Mouse (Mus musculus) lung, postnatal 14 days (tissue): ENCODE measurements around the gene RPS10-NUDT3.

Source experiments
- DNase-seq: peaks from one replicate; pipeline ENCODE4 v3.0.0; 2021

Gene RPS10-NUDT3

DNA sequence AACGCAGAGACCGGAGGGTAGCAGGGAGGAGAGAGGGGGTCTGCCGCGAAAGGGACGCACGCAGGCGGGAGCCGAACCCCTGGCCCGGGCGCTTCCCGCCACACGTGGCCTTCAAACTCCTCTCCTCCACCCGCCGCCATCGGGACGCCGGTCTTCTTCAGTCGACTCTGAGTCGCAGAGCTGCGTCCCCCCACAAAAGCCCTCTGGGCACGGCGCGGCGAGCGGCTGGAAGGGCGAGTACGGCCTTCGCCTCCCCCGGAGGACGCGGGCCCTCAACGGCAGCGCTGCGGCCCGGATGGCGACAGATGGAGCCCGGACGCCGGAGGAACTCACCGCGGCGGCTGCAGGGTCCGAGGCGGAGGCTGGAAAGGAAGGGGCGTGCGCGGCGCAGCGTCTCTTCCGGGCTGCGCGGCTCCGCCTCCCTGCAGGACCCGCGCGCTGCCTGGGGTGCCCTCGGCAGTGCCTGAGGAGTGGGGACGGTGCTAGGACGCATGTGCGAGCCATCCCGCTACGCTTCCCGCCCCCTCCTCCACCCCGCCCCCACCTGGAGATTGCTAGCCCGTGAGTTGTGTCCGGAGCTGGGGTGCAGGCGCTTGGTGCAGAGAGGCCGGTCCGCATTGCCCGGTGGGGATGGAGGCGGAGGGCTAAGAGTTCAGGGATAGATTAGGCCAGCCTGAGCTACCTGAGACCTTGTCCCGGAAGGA, at the start of gene RPS10-NUDT3:
Gene RPS10-NUDT3, minus strand, starts transcription at position 352 of the 704 bp plus-strand sequence.
- peak; percentile 89 for DNase-seq

DNA sequence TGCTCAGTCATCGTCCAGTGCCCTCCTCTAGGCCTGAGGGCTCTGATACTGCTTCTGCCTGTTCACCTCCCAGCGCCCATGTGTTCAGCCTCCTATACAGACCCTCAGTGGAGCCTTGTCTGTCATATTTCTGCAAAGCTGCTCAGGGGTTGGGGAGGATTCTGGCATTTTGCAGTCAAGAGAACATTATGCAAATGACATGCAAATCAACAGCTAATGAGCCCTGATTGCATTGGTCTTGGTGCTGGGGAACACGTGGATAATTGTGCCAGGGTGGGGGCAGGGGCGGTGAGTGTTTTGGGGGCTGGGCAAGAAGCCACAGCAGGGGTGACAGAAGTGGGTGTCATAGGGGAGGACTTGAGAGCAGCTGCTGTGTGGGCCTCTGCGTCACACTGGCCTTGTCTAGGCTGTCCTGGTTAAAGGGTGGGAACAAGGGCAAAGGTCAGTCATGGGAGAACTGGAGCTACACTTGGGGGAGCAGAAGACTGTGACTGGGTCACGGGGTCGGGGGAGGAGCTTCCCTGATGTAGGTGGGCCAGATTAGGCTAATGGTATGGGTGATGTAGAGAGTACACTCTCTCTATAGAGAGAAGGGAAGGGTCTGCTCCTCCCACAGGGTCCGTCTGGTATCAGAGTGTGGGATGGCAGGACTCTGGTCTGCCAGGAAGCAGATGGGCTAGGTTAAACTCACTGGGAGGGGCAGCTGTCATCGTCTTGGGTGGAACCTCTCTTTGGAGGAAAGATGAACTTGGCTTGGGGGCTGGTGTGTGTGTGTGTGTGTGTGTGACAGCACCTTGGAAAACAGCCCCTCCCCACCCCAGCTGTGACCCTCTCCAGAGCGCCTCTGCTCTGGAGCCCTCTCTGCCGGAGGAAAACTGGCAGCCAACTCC, 44.1 kb upstream of the RPS10-NUDT3 start:
- DNase-seq, result no peak

DNA sequence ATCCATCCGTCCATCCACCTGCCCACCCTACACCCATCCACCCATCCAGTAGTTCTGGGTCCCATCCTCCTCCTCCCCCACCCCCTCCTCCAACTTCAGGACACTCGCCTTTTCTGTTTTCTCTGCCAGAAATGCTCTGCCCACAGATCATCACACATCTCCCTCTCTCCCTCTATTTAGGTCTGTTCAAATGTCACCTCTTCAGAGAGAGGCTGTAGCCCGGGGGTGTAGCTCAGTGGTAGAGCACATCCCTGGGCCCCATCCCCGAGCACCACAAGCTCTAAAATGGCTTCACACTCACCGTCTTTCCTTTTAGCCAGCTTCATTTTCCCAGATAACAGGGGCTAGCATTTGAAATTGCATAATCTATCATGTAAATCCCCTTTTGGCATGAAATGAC, 42.7 kb upstream of the RPS10-NUDT3 start:
- no peak for DNase-seq

DNA sequence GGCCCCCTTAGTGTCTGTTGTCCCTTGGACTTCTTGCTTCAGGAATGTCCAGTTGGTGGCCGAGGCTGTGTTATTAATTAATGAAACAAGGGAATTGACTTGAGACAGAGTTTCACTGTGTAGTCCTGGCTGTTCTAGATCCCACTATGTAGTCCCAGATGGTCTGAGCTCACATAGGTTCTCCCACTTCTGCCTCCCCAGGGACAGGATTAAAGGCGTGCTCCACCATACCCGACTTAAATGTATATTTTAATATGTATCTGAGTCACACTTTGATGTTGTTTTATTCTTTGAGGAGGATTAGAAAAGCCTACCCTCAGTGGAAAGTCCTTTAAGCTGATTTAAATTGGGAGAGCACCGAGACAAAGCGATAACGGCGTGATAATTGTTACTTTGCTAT, 41.2 kb upstream of the RPS10-NUDT3 start:
- no peak for DNase-seq

DNA sequence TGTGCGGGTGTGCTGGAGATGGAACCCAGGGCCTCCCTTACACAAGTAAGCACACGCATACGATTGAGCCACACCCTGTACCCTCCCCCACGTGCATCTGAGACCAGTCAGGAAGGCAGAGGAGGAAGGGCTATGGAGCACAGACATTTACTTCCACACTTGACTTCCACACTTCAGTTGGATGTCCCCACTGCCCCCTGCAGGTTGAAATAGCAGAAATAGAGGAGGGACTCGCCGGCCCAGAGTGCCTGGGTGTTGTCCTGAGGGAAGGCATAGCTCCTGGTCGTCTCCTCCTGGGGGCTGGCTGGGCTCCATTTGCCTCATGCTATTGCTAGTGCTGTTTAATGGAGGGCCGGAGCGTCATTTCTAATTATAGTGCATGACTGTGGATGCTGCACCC, 40.4 kb upstream of the RPS10-NUDT3 start:
- no peak for DNase-seq

DNA sequence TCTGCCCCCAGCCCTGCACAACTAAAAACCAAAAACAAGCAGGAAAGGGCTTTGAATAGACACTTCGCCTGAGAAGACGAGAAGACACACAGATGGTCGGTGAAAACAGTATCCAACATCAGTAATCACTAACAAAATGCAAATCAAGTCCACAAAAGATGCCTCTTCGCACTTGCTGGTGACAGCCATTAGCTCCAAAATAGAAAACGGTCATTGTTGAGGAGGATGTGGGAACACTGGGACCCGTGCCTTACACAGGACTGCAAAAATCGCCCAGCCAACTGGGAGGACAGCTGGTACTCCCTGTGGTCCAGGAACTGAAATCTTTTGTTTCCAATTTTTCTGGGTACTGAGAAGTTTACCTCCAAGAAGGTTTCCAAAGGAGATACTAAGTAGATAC, 38.9 kb upstream of the RPS10-NUDT3 start:
- DNase-seq, result no peak

DNA sequence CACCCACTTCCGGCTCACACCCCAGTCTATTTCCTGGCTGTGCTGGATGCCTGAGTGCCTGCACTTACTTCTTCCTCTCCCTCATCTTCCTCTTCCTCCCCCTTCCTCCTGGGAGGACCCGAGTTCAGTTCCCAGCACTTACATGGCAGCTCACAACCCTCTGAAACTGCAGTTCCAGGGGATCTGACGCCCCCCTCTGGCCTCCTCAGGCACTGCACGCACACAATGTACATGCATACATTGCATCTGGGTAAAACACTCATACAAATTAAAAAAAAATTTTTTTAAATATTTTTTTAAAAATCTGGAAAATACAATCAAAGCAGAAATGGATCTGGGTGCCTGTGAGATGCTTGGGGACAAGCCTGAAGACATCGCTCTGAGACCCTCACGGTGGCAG, 36.7 kb upstream of the RPS10-NUDT3 start:
- DNase-seq, result no peak

DNA sequence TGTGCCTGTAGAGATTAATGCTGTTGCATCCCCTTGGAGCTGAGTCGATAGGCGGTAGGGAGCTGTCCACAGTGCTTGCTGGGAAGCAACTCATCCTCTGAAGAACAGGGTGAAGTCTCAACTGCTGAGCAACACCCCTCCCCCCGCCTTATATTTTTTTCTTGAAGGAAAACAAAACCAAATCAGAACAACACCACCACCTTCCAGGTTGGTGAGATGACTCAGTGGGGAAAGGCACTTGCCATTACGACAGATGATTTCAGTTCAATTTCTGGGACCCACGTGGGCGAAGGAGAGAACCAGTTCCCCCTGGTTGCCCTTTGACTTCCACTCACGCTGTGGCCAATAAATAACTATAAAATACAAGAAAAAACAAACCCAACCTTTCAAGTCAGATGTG, 23.7 kb upstream of the RPS10-NUDT3 start:
- DNase-seq, result no peak

DNA sequence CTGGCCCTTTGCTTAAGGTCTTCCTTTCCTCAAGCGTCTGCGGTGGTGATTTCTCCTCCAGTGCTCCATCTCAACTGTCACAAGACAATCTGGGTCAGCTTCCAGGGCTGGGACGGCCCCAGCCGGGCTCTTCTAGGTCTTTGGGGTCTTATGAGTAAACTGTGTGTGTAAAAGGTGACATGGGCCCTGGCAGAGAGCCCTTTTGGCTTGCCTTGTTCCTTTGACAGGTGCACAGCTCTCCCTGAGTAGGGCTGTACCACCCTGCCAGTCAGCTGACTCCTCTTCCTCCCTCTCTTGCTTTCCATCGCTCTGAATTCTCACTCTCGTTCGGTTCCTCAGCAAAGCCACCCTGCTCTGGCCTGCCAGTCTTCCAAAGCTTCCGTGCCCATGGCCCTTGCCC, 22.1 kb upstream of the RPS10-NUDT3 start:
- no peak for DNase-seq

DNA sequence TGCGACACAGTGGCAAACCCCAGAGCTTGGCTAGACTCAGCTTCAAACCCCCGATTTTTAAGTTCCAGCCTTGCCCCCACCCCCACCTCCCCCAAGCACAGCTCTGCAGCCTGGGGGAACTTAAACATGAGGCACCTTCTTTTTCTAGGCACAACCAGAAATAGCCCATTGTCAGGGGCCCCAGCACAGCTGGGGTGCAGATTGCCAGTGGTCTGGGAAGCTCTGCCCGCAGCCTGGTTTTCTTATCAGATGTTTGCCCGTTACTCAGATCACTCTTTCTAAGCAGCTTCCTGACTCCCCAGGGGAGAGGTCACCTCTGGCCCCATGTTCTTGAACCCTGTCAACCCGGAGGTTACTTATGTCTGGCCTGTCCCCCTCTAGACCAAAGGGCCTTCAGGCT, 21.4 kb upstream of the RPS10-NUDT3 start:
- DNase-seq, result no peak

DNA sequence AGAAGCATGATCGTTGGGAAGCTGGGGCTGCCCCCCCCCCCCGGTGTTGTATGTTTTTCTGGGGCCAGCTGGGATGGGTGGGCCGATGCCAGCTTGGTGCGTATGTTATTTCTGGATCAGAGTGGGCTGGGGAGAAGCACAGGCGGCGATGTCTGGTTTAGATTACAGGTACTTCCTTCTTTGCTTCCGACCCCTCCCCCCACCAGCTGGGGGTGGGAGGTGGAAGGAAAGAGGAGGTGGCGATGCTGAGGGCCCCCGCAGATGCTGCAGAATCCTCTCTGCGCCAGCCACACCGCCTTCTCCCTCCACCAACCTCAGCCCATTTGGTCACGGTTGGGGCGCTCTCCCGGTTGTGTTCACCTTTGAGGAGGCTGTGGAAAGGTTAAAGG, 21.0 kb upstream of the RPS10-NUDT3 start:
- DNase-seq, result no peak

DNA sequence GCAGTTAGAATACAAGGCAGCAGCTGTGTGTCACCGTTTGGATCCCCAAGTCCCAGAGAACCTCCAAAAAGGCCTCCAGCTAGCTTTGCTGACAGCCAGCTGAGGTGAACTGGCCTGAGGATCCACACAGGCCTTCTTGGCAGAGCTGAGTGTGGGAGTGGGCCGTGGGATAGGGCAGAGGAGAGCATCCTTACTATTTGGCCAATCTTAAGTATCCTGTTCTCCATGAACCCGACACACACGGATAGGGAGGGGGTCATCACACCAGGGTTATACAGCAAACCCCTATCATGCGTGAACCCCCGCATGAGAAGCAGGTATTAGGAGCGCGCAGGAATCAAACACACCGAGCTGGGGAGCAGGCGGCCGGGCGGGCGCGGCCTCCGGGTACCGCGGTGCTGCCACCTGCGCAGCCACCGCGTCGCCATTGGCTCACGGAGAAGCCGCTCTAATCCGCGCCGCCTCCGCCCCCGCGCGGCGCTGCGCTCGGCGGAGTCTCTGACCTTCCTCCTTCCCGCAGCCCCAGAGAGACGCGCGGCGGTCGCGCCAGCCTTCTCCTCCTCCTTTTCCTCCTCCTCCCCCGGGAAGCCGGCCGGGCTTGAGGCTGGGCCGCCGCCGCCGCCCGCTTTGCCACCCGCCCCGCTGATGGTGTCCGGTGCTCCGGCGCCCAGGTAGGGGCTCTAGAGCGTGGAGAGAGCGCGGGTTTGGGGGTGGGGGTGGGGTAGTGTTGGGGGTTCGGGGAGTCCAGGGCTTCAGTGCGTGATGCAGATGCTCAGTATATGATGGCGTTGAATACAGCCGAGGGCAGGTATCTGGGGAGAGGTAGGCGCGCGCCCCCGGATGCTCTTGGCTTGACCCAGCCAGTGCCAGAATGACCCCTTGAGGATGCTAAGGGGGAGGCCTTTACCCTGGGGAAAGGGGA, 20.3 kb upstream of the RPS10-NUDT3 start, which contains the start of gene Pacsin1:
Gene Pacsin1, plus strand, starts transcription at position 421 of the 922 bp plus-strand sequence.
- peak; percentile 25 for DNase-seq

DNA sequence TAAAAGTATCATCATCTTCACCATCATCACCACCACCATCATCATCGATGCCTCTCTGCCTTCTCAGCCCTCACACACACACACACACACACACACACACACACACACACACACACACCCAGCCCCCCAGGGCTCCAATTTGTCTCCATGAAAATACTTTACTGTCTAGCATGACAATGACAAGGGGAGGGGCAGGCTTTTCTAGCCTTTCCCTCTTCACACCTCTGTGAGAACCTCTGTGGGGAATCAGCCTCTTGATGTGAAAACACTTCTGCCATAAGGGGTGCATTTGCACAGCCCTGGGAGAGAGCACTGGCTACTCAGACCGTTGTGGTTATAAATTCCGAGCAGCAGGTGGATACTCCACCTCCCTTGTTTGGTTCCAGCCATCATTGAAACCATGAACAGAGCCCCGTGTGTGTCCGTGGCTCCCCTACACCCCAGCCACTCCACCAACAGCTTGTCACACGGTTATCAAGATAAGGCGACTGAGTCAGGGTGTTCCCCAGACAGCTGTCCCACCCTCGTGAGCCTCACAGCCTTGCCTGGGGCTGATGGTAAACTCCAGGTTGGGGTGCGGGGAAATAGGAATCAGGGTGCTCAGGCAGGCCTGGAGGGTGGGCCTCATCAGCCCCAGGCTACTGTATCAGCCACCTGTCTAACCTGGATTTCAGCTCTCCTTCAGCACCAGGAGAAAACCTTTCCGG, 18.4 kb upstream of the RPS10-NUDT3 start:
- DNase-seq, result no peak

DNA sequence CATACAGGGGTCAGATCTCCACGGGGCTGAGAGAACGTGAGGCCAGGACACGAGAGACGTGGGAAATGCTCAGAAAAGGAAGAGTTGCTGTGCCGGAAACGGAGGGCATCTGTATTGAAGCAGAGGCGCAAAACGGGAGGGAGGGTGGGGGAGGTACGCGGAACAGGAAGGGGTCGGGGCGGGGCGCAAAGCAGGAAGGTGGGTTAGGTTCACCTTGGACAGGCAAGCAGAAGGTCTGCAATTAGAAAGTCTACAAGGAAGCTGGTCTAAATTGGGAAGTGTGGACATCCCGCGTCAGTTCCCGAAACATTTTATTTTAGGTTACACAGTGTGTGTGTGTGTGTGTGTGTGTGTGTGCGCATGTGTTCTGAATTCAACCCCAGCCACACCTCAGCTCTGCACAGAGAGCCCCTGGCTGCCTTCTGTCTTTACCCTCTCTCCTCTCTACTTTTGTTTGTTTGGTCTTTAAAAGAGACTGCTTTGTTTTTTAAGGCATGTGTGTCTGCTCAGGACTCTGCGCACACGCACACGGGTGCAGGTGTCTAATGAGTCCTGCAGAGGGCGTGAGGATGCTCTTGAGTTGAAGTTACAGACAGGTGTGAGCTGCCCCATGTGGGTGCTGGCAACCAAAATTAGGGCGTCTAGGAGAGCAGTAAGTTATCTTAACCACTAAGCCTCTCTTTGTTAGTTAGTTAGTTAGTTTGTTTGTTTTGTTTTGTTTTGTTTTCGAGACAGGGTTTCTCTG, 17.2 kb upstream of the RPS10-NUDT3 start:
- DNase-seq, result no peak

DNA sequence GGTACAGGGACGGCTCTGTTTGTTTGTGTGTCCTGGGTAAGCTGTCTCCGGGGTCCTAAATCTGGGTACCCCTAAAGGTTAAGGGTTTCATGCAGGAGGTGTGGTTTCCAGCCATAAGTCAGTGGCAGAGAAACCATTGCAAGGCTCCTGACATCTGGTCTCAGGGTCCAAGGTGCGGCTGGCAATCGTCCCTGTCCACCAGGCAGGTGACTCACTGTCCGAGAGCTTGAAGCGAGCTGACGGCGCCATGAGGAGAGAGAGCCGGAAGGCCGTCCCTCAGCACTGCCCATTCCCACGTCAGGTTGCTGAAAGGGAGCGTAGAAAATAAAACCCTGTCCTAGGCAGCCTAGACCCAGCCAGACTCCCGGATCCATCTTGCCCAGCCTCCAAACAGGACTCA, 15.6 kb upstream of the RPS10-NUDT3 start:
- DNase-seq, result no peak

DNA sequence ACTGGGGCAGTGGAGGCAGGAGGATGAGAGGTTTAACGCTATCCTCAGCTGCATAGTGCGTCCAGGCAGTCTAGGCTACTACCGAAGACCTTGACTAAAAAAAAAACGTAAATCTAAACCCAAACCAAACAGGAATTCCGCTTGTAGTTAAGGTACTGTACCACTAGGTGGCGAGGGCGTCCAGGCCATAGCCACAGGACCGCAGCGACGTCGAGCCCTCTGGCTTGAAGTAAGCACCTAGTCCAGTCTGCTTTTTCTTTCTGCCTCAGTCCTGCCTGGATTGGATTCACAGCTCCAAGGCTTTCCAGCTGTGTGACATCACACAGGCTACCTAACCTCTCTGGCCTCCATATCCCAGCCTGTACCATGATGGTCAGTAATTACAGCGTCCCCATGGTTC, 15.1 kb upstream of the RPS10-NUDT3 start:
- peak; percentile 63 for DNase-seq

DNA sequence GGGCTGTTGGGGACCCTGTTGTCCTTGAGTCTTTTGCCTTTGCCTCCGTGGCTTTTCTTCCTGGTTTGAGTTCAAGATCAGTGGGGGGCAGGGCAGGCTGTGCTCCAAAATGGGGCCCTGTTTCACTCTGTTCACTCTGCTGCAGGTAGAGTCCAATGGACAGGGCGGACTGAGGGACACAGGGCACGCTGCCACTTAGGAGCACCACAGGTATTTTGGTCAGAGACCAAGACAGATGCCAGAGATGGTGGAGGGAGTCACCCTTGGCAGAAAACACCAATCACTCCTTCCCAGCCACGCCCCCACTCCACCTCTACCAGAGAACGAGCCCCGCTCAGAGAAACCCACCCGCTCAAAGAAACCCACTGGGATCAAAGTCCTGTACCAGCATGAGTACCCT, 10.8 kb upstream of the RPS10-NUDT3 start:
- DNase-seq, result no peak

DNA sequence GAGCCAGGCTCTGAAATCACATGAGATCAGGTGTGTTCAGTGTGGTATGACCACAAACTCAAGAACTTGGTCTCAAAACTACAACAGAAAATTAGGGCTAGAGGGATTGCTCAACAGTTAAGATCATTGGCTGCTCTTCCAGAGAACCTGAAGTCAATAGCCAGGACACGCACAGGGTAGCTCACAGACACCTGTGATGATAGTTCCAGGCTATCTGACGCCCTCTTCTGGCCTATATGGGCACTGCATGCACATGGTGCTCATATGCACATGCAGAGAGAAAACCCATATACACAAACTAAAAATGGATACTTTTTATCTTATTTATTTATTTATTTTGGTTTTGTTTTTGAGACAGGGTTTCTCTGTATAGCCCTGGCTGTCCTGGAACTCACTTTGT, 9.6 kb upstream of the RPS10-NUDT3 start:
- no peak for DNase-seq

DNA sequence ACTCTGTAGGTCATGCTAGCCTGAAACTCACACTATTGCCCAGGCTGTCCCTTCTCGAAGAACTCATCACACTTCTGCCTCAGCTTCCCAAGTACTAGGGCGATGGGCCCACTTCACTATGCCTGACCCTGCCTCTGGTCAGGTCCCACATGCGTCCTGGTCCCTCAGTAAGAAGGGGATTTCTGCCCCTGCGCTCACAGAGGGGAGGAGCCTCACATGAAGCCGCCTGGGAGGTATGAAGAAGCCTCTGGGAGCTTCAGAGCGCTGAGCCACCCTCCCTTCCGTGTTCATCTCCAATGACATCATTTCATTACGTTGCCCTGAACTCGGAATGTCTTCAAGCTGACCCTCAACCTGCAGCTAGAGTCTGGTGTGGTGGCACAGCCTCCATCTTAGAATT, 8.7 kb upstream of the RPS10-NUDT3 start:
- DNase-seq, result no peak

DNA sequence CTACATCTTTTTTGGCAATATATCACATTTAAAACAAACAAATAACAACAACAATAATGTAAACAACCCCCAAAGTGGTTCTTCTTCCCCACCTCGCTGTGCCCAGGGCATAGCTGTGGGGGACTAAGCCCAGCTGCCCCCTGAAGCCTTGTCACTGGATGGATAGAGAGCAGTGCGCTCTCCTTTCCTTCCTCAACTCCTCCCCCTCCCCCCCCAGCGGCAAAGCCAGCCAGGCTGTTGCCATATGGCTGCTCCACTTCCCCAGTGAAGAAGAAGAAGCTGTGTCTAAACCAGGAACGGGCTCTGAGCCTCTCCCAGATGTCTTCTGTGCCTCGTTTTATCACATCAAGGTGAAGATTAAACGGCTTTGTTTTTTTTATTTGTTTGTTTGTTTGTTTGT, 8.1 kb upstream of the RPS10-NUDT3 start:
- DNase-seq, result no peak

DNA sequence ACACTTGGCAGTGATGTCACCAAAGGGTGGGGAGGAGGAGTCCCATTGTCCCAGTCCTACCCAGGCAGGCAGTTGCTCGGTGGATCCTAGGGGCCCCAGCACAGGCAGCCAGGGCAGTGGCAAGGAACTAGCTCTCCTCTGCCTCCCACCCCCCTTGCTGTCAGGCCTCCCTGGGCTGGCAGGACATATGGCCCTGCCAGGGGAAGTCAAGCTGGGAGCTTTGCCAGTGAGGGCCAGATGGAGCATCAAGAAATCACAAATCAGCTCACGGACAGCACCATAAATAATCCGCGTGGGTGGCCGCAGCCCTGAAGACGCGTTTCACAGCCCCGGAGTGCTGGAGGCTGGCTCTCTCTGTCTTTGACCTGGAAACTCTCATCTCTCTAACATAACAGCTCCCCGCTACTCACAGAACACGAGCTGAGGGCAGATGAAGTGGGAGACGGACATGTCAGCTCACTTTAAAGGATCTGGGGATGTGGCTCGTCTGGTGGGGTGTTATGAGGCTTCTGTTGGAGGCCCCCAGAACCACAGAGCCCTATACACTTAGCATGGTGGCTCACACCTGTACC, 7.6 kb upstream of the RPS10-NUDT3 start:
- no peak for DNase-seq
